Mouse (Mus musculus) heart, embryonic 11.5 days (tissue): ENCODE data around the gene Slc26a10. TPM values are rescaled to one million over a fixed set of nuclear protein-coding genes. Genes with fewer than 3 reads are reported as not detected.

Source experiments
- ATAC-seq: fragments of 200-750 bp; cut with Nextera tagmentation; replicated peaks from 2 replicates; pipeline ENCODE4 v1.8.0; 2017; ENCODE audit warnings: moderate library complexity; ENCODE audit not compliant: insufficient number of reproducible peaks, low FRiP score, low TSS enrichment
- H3K27ac ChIP-seq: fragments of 300-500 bp; sonication (generic); 2 replicates; pipeline ENCODE4 v1.5.1; 2014; ENCODE audit warnings: mild to moderate bottlenecking, low read depth, low read length
- H3K27me3 ChIP-seq: fragments of 300-500 bp; sonication (generic); 2 replicates; pipeline ENCODE4 v1.6.1; 2014; ENCODE audit warnings: mild to moderate bottlenecking, low read length, mixed read lengths; ENCODE audit not compliant: control insufficient read depth, insufficient read depth
- H3K36me3 ChIP-seq: fragments of 300-500 bp; sonication (generic); 2 replicates; pipeline ENCODE4 v1.6.1; 2014; ENCODE audit warnings: mild to moderate bottlenecking, low read length, moderate library complexity, mixed read lengths; ENCODE audit not compliant: control insufficient read depth, insufficient read depth
- H3K4me1 ChIP-seq: fragments of 300-500 bp; sonication (generic); 2 replicates; pipeline ENCODE4 v1.6.1; 2014; ENCODE audit warnings: low read length; ENCODE audit not compliant: control insufficient read depth, insufficient read depth
- H3K4me2 ChIP-seq: fragments of 300-500 bp; sonication (generic); 2 replicates; pipeline ENCODE4 v1.6.1; 2014; ENCODE audit warnings: mild to moderate bottlenecking, moderate library complexity
- H3K4me3 ChIP-seq: fragments of 300-500 bp; sonication (generic); 2 replicates; pipeline ENCODE4 v1.5.1; 2014; ENCODE audit warnings: low read depth, low read length
- H3K9ac ChIP-seq: fragments of 300-500 bp; sonication (generic); 2 replicates; pipeline ENCODE4 v1.6.1; 2014; ENCODE audit warnings: mild to moderate bottlenecking, low read depth, low read length, moderate library complexity
- H3K9me3 ChIP-seq: fragments of 300-500 bp; sonication (generic); replicated peaks from 2 replicates; pipeline ENCODE4 v1.6.1; 2016; ENCODE audit warnings: low read length; ENCODE audit not compliant: control insufficient read depth
- WGBS: fragments of 180-500 bp; shearing (Covaris S2); extraction: QIAGEN DNeasy Blood & Tissue Kit; methylation state at CpG from one replicate; pipeline ENCODE4 v1.1.7; 2014; ENCODE audit not compliant: insufficient replicate concordance; 5-methylcytosine and 5-hydroxymethylcytosine counted together
- polyA plus RNA-seq: library from polyadenylated mRNA; unstranded; fragments of >200 nt; fragmentation: Nextera tagmentation; extraction: Ambion mirVana; gene quantifications from 2 replicates; pipeline ENCODE4 v1.2.1, GENCODE M21; 2014

Gene Slc26a10
- polyA plus RNA-seq, 1 experiment from 2014 or later, result 8.4 TPM

DNA sequence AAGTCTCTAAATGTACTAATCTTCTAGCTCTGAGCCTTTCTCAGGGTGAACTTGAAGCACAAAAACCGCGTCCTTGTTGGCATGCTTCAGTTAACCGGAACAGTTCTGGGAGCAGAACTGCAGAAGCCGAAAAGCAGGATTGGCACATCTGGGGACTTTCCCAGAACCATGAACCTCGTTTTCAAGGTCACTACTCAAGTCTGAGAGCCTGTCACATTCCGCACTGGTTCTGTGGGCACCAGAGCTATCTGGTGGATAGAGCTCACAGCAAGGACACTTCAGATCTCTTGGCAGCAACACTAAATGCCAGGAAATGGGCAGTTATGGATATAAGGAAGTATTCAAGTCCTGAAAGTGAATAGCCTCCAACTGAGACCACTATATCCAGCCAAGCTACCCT lies 33.3 kb downstream of the Slc26a10 start:
- H3K9me3 ChIP-seq, result no peaks in the 10 kb centered on the region
- H3K9ac ChIP-seq, result no peak overlapping the region
- no peaks in the 10 kb centered on the region for H3K36me3 ChIP-seq
- no peaks in the 10 kb centered on the region for H3K4me1 ChIP-seq
- WGBS, result 75% methylated on average over 6 of the region's 6 CpGs
- no peak overlapping the region for H3K4me3 ChIP-seq
- no peak overlapping the region for H3K27ac ChIP-seq
- ATAC-seq, result no peak
- no peak overlapping the region for H3K4me2 ChIP-seq
- H3K27me3 ChIP-seq, result no peaks in the 10 kb centered on the region

- Histone ChIP-seq H3K4me2 (no peak overlapping the region), H3K36me3 (no peaks in the 10 kb centered on the region), H3K4me1 (no peaks in the 10 kb centered on the region), H3K4me3 (no peak overlapping the region), H3K27ac (no peak overlapping the region), H3K27me3 (no peaks in the 10 kb centered on the region), H3K9me3 (no peaks in the 10 kb centered on the region), H3K9ac (no peak overlapping the region)
- WGBS, result 82% methylated on average over 5 of the region's 5 CpGs
- no peak for ATAC-seq
Observed at GRCm38 (mm10) chr10:127145303-127145702, 35.1 kb downstream of the Slc26a10 start.

DNA sequence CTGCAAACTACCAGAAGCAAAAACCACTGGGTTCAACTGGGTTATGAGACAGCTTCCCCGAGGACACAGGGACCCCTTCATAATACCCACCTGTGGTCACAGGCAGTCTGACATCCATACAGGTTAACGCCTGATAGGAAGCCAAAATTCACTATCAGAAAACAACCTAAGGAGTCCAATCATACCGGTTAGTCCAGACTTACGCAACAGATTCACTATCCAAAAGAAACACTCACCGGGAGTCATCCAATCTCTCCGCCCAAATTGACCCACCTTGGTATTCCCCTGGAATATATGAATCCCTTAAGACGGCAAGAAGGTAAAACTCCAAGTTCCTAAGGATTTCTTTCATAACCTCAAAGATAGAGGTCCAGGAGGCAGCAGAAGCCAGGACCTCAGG lies 35.9 kb downstream of the Slc26a10 start:
- WGBS, result 83% methylated on average over 7 of the region's 7 CpGs
- no peak overlapping the region for H3K9ac ChIP-seq

DNA sequence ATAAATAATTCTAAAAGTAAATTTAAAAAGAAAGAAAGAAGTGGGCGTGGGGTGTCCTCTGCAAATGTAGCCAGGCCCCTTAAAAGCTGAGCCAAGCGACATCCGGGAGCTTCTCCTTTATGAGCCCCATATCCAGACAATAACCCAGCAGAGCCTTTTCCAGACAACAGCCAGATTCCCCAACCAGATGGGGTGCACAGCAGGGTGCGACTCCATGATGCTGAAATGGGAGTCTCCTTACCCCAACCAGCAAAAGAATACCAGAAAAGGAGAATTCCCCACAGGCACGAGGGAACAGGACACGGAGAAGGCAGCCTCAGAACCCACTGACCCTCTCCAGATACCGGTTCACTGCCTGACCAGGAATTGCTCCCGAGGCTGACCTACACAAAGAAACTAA lies 37.2 kb downstream of the Slc26a10 start:
- Histone ChIP-seq H3K9ac (no peak overlapping the region), H3K27me3 (no peaks in the 10 kb centered on the region), H3K4me2 (no peak overlapping the region), H3K27ac (no peak overlapping the region), H3K9me3 (no peaks in the 10 kb centered on the region), H3K4me1 (no peaks in the 10 kb centered on the region), H3K4me3 (no peak overlapping the region), H3K36me3 (no peaks in the 10 kb centered on the region)
- 75% methylated on average over 8 of the region's 8 CpGs for WGBS
- no peak for ATAC-seq

More for the DNA sequence above, 35.9 kb downstream of the Slc26a10 start:
- Histone ChIP-seq H3K4me1 (no peaks in the 10 kb centered on the region), H3K4me2 (no peak overlapping the region), H3K27me3 (no peaks in the 10 kb centered on the region), H3K27ac (no peak overlapping the region), H3K9me3 (no peaks in the 10 kb centered on the region), H3K36me3 (no peaks in the 10 kb centered on the region), H3K4me3 (no peak overlapping the region)
- ATAC-seq, result no peak

DNA sequence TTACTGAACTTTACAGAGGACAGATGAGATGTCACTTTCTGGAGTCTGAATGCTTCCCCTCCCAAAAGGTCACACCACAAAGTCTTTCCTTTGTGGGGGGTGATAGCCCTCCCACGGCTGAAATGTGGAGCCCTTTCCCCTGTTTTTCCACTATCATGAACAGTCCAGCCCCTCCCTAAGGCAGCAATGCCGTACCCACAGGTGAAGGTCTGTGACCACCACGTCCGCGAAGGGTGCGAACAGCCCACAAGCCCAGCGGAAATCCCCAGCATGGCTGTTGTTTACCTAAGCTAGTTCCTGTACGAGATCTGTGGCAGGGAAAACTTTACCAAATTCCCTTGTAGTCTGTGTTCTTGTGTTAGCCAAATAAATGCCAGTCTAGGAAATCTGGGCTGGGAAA lies 38.9 kb downstream of the Slc26a10 start:
- Histone ChIP-seq H3K4me1 (no peaks in the 10 kb centered on the region), H3K27me3 (no peaks in the 10 kb centered on the region), H3K9ac (no peak overlapping the region), H3K9me3 (no peaks in the 10 kb centered on the region), H3K4me3 (no peak overlapping the region), H3K4me2 (no peak overlapping the region), H3K27ac (no peak overlapping the region), H3K36me3 (no peaks in the 10 kb centered on the region)
- 70% methylated on average over 8 of the region's 8 CpGs for WGBS
- no peak for ATAC-seq

- no peak overlapping the region for H3K27ac ChIP-seq
- no peak overlapping the region for H3K4me3 ChIP-seq
- H3K4me2 ChIP-seq, result no peak overlapping the region
- H3K9me3 ChIP-seq, result no peaks in the 10 kb centered on the region
- no peaks in the 10 kb centered on the region for H3K36me3 ChIP-seq
- WGBS, result 75% methylated on average over 11 of the region's 11 CpGs
- H3K9ac ChIP-seq, result no peak overlapping the region
- no peaks in the 10 kb centered on the region for H3K4me1 ChIP-seq
- H3K27me3 ChIP-seq, result no peaks in the 10 kb centered on the region
- ATAC-seq, result no peak
Observed at GRCm38 (mm10) chr10:127140971-127141370, 39.5 kb downstream of the Slc26a10 start.

DNA sequence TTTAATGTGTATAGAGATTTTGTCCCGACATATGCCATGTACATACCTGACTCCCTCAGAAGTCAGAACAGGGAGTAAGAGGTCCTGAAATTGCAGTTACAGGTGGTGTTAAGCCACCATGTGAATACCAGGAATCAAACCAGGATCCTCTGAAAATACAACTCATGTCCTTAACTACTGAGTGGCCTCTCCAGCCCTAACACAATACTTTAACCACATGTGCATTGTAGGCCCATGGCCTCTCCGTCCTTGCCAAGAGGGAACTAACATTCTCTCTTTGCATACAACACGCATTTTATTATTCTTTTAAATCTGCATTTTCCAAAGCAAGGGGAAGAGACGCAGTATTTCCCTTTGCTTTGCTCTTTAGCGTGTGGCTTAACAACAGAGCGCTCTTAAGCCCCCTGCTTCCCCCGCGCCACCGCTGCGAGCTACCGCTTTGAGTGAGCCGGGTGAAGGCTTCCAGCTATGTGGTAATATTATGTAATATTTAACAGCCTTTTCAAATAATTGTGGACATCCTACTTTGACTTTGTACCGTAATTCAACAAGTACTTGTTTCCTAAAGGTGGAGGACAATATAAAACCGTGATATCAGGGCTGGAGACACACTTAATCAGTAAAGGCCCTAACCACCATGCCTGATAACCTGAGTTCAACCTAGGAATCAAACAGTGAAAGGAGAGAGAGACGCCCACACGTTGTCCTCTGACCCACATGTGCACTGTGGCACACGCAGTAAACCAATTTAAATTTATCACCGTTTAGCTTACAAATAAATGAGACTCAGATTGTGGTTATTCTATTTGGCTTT lies 41.9 kb downstream of the Slc26a10 start:
- H3K27ac ChIP-seq, result no peak overlapping the region
- no peak overlapping the region for H3K9ac ChIP-seq
- H3K27me3 ChIP-seq, result no peaks in the 10 kb centered on the region
- no peak for ATAC-seq
- no peaks in the 10 kb centered on the region for H3K9me3 ChIP-seq
- no peaks in the 10 kb centered on the region for H3K4me1 ChIP-seq
- 85% methylated on average over 18 of the region's 18 CpGs for WGBS
- no peak overlapping the region for H3K4me2 ChIP-seq
- no peak overlapping the region for H3K4me3 ChIP-seq
- H3K36me3 ChIP-seq, result no peaks in the 10 kb centered on the region

DNA sequence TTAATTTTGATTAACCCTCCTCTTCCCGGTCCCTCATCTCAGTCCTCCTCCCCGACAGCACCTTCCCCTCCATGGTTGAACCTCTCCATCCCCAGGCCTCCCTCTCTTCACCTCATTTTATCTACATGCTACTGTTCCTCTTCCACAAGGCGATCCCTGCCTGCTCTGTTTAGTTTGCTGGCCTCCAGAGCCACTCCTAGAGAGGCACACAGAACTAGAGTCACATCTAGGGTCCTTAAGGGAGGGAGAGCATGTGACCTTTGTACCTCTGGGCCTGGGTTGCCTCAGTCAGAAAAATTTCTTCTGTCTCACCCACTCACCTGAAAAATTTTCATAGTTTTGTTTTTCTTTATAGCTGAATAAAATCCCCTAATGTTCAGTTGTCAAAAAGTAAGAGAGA lies 42.5 kb downstream of the Slc26a10 start:
- Histone ChIP-seq H3K9me3 (no peaks in the 10 kb centered on the region), H3K9ac (no peak overlapping the region), H3K4me3 (no peak overlapping the region), H3K4me2 (no peak overlapping the region), H3K36me3 (no peaks in the 10 kb centered on the region), H3K4me1 (no peaks in the 10 kb centered on the region), H3K27me3 (no peaks in the 10 kb centered on the region), H3K27ac (no peak overlapping the region)
- 79% methylated on average over 3 of the region's 3 CpGs for WGBS
- no peak for ATAC-seq

DNA sequence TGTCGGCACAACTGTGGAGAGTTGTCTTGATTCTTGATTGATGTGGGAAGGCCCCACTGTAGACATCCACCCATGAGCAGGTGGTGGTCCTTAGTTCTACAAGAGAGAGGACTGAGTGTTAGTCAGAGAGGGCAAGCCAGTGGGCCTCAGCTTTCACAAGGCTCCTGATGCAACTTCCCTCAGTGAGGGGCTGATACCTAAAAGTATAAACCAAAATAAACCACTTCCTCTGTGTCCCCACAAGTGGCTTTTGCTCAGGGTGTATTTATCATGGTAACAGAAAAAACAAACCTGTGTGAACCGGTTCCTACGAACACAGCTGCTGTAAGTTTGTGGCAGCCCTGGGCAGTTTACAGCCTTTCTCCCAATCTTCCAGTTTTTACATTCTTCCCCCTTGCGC lies 43.9 kb downstream of the Slc26a10 start:
- no peaks in the 10 kb centered on the region for H3K4me1 ChIP-seq
- no peak overlapping the region for H3K9ac ChIP-seq
- H3K36me3 ChIP-seq, result no peaks in the 10 kb centered on the region
- H3K27me3 ChIP-seq, result no peaks in the 10 kb centered on the region
- no peak for ATAC-seq
- no peak overlapping the region for H3K27ac ChIP-seq
- H3K4me3 ChIP-seq, result no peak overlapping the region
- 78% methylated on average over 4 of the region's 4 CpGs for WGBS
- H3K9me3 ChIP-seq, result no peaks in the 10 kb centered on the region
- no peak overlapping the region for H3K4me2 ChIP-seq
